Mouse (Mus musculus): ENCODE data around the gene Alg9.
A peak's percentile ranks its signal among the peaks of the same experiment; 100 is the strongest.

Alg9 gene

GRCm38 (mm10) chr9:50756711-50757110 is 18.1 kb upstream of the Alg9 start:
- no peak for DNase-seq (ENCODE audit: low read depth, low spot score)

GRCm38 (mm10) chr9:50761520-50762243 is 13.1 kb upstream of the Alg9 start:
- DNase-seq (ENCODE audit: low read depth, low spot score), result no peak

GRCm38 (mm10) chr9:50763331-50763730 is 11.5 kb upstream of the Alg9 start:
- no peak for DNase-seq (ENCODE audit: low read depth, low spot score)

GRCm38 (mm10) chr9:50767531-50768106 is 7.2 kb upstream of the Alg9 start:
- no peak for DNase-seq (ENCODE audit: low read depth, low spot score)

GRCm38 (mm10) chr9:50768107-50769002 is 6.5 kb upstream of the Alg9 start, which contains the start of gene Fdxacb1:
Gene Fdxacb1 (plus strand): TSS chr9:50768236.
- peak; percentile 98 for DNase-seq (ENCODE audit: low read depth, low spot score)

GRCm38 (mm10) chr9:50770011-50770410 is 4.8 kb upstream of the Alg9 start:
- DNase-seq (ENCODE audit: low read depth, low spot score), result no peak

- DNase-seq (ENCODE audit: low read depth, low spot score), result no peak
Observed at GRCm38 (mm10) chr9:50774026-50774462, 775 bp upstream of the Alg9 start.

GRCm38 (mm10) chr9:50775662-50776126 is 875 bp downstream of the Alg9 start:
- peak; percentile 16 for DNase-seq (ENCODE audit: low read depth, low spot score)

GRCm38 (mm10) chr9:50776162-50776760 is 1.4 kb downstream of the Alg9 start:
- DNase-seq (ENCODE audit: low read depth, low spot score), result no peak

GRCm38 (mm10) chr9:50782155-50782554 is 7.3 kb downstream of the Alg9 start:
- DNase-seq (ENCODE audit: low read depth, low spot score), result no peak

GRCm38 (mm10) chr9:50795266-50795665 is 20.4 kb downstream of the Alg9 start:
- no peak for DNase-seq (ENCODE audit: low read depth, low spot score)

- no peak for DNase-seq (ENCODE audit: low read depth, low spot score)
Observed at GRCm38 (mm10) chr9:50796776-50797175, 22.0 kb downstream of the Alg9 start.

- DNase-seq (ENCODE audit: low read depth, low spot score), result no peak
Observed at GRCm38 (mm10) chr9:50797641-50798040, 22.8 kb downstream of the Alg9 start.

GRCm38 (mm10) chr9:50798368-50798767 is 23.5 kb downstream of the Alg9 start:
- DNase-seq (ENCODE audit: low read depth, low spot score), result no peak

- DNase-seq (ENCODE audit: low read depth, low spot score), result peak; percentile 20
Observed at GRCm38 (mm10) chr9:50800985-50801384, 26.2 kb downstream of the Alg9 start.

GRCm38 (mm10) chr9:50803055-50803671 is 28.3 kb downstream of the Alg9 start:
- DNase-seq (ENCODE audit: low read depth, low spot score), result no peak

GRCm38 (mm10) chr9:50808471-50808870 is 33.7 kb downstream of the Alg9 start:
- DNase-seq (ENCODE audit: low read depth, low spot score), result no peak

GRCm38 (mm10) chr9:50809146-50809545 is 34.3 kb downstream of the Alg9 start:
- no peak for DNase-seq (ENCODE audit: low read depth, low spot score)

GRCm38 (mm10) chr9:50811187-50811586 is 36.4 kb downstream of the Alg9 start:
- DNase-seq (ENCODE audit: low read depth, low spot score), result no peak

- DNase-seq (ENCODE audit: low read depth, low spot score), result no peak
Observed at GRCm38 (mm10) chr9:50811746-50812145, 36.9 kb downstream of the Alg9 start.

- no peak for DNase-seq (ENCODE audit: low read depth, low spot score)
Observed at GRCm38 (mm10) chr9:50813796-50814195, 39.0 kb downstream of the Alg9 start.

All from forelimb bud, embryonic 11.5 days (tissue).